Mouse (Mus musculus) MEL (cell line): ENCODE results near the gene Clock. TPM values are rescaled to one million over a fixed set of nuclear protein-coding genes. Genes with fewer than 3 reads are reported as not detected.

Source experiments
- DNase-seq: peaks from one replicate; pipeline ENCODE4 v3.0.0; 2011; ENCODE audit warnings: low read depth, low spot score
- H3K27ac ChIP-seq: 2 replicates; pipeline ENCODE4 v1.5.1; 2012; ENCODE audit warnings: low read depth, mild to moderate bottlenecking, control low read depth, low read length, moderate library complexity; ENCODE audit not compliant: control insufficient read depth
- H3K27me3 ChIP-seq, 2 experiments: fragments of 150-350 bp in 1 of 2; sonication (generic) in 1 of 2; 2 replicates each; pipeline ENCODE4 v1.6.1; 2012; ENCODE audit warnings: low read length in 2 of 2, mild to moderate bottlenecking in 2 of 2, improper control_type of control experiment in 1 of 2, moderate library complexity in 1 of 2; ENCODE audit not compliant: insufficient read depth in 2 of 2, control insufficient read depth in 1 of 2
- H3K36me3 ChIP-seq, 2 experiments: 2 replicates each; pipeline ENCODE4 v1.6.1; 2012 to 2014; ENCODE audit warnings: low read length in 2 of 2, improper control_type of control experiment in 1 of 2, inconsistent platforms in 1 of 2, mild to moderate bottlenecking in 1 of 2; ENCODE audit not compliant: insufficient read depth in 2 of 2, control insufficient read depth in 1 of 2
- H3K4me1 ChIP-seq, 2 experiments: fragments of 150-350 bp in 1 of 2; sonication (generic) in 1 of 2; 2 replicates each; pipeline ENCODE4 v1.6.1; 2012; ENCODE audit warnings: low read length in 2 of 2, improper control_type of control experiment in 1 of 2, mild to moderate bottlenecking in 1 of 2; ENCODE audit not compliant: insufficient read depth in 2 of 2, control insufficient read depth in 1 of 2
- H3K4me3 ChIP-seq, 2 experiments: fragments of 150-350 bp in 1 of 2; sonication (generic) in 1 of 2; 2 replicates each; pipeline ENCODE4 v1.5.1; 2012; ENCODE audit warnings: low read depth in 2 of 2, low read length in 2 of 2, mild to moderate bottlenecking in 2 of 2, moderate library complexity in 2 of 2, control low read depth in 1 of 2, improper control_type of control experiment in 1 of 2; ENCODE audit not compliant: control insufficient read depth in 1 of 2, insufficient read depth in 1 of 2
- H3K79me2 ChIP-seq: 2 replicates; pipeline ENCODE4 v1.6.1; 2012; ENCODE audit warnings: mild to moderate bottlenecking, low read length, moderate library complexity; ENCODE audit not compliant: control insufficient read depth, poor library complexity, insufficient read depth
- H3K9ac ChIP-seq: 2 replicates; pipeline ENCODE4 v1.6.1; 2012; ENCODE audit warnings: low read depth, mild to moderate bottlenecking, control low read depth, low read length, moderate library complexity; ENCODE audit not compliant: control insufficient read depth, poor library complexity, severe bottlenecking
- H3K9me3 ChIP-seq: fragments of 150-350 bp; sonication (generic); replicated peaks from 2 replicates; pipeline ENCODE4 v1.6.1; 2012; ENCODE audit warnings: mild to moderate bottlenecking, low read length, improper control_type of control experiment, moderate library complexity; ENCODE audit not compliant: insufficient read depth
- ELF1 ChIP-seq: IDR thresholded peaks from 2 replicates; pipeline ENCODE4 v1.6.1; 2014; ENCODE audit warnings: low read depth, mild to moderate bottlenecking, inconsistent platforms, low read length, improper control_type of control experiment, moderate library complexity
- EP300 ChIP-seq, 2 experiments: IDR thresholded peaks; 2 replicates each; pipeline ENCODE4 v1.6.1; 2011; ENCODE audit warnings: improper control_type of control experiment in 2 of 2, low read length in 2 of 2, low read depth in 1 of 2, mild to moderate bottlenecking in 1 of 2
- GATA1 ChIP-seq: IDR thresholded peaks from 2 replicates; pipeline ENCODE4 v1.6.1; 2011; ENCODE audit warnings: low read depth, low read length, improper control_type of control experiment
- HCFC1 ChIP-seq: IDR thresholded peaks from 2 replicates; pipeline ENCODE4 v1.6.1; 2012; ENCODE audit warnings: low read depth, mild to moderate bottlenecking, inconsistent platforms, low read length, improper control_type of control experiment, moderate library complexity
- MEF2A ChIP-seq: IDR thresholded peaks from 2 replicates; pipeline ENCODE4 v1.6.1; 2014; ENCODE audit warnings: low read depth, mild to moderate bottlenecking, inconsistent platforms, low read length, improper control_type of control experiment; ENCODE audit not compliant: poor library complexity, insufficient replicate concordance, severe bottlenecking; ENCODE audit errors: extremely low read depth
- SMC3 ChIP-seq: IDR thresholded peaks from 2 replicates; pipeline ENCODE4 v1.6.1; 2011; ENCODE audit warnings: low read depth, low read length, improper control_type of control experiment
- TAL1 ChIP-seq: IDR thresholded peaks from 2 replicates; pipeline ENCODE4 v1.6.1; 2012; ENCODE audit warnings: mild to moderate bottlenecking, inconsistent platforms, low read length, moderate library complexity, mixed read lengths
- TBP ChIP-seq: IDR thresholded peaks from 2 replicates; pipeline ENCODE4 v1.8.0; 2011; ENCODE audit warnings: low read depth, low read length, improper control_type of control experiment
- TCF12 ChIP-seq: IDR thresholded peaks from 2 replicates; pipeline ENCODE4 v1.6.1; 2014; ENCODE audit warnings: low read depth, mild to moderate bottlenecking, inconsistent platforms, low read length, improper control_type of control experiment, moderate library complexity
- USF1 ChIP-seq: IDR thresholded peaks from 2 replicates; pipeline ENCODE4 v1.6.1; 2014; ENCODE audit warnings: low read depth, mild to moderate bottlenecking, inconsistent platforms, low read length, improper control_type of control experiment, moderate library complexity
- ZMIZ1 ChIP-seq: IDR thresholded peaks from 2 replicates; pipeline ENCODE4 v1.6.1; 2012; ENCODE audit warnings: low read depth, mild to moderate bottlenecking, inconsistent platforms, low read length, improper control_type of control experiment, moderate library complexity
- ZNF384 ChIP-seq: IDR thresholded peaks from 2 replicates; pipeline ENCODE4 v1.6.1; 2012; ENCODE audit warnings: low read depth, mild to moderate bottlenecking, inconsistent platforms, low read length, improper control_type of control experiment
- polyA plus RNA-seq, 2 experiments: library from polyadenylated mRNA; stranded (reverse) in 1 of 2; unstranded in 1 of 2; fragments of >175 nt in 1 of 2; fragments of >200 nt in 1 of 2; gene quantifications; 2 replicates each; pipeline versions ENCODE4 v1.2.1 to v1.2.4; 2012; ENCODE audit warnings: low replicate concordance in 2 of 2, low read depth in 1 of 2; ENCODE audit not compliant: insufficient read length in 2 of 2, insufficient read depth in 1 of 2, missing spikeins in 1 of 2
- total RNA-seq: library from RNA; depleted of rRNA; stranded (reverse); fragments of 300-350 nt; gene quantifications from 2 replicates; pipeline ENCODE4 v1.2.3, GENCODE M21; 2012

Clock gene
- total and polyA plus RNA-seq, 3 experiments, result 4.1 to 77.5 (median 6.3) TPM

GRCm38 (mm10) chr5:76346137-76346536 is 41.5 kb upstream of the Clock start:
- H3K4me3 ChIP-seq, result no peak overlapping the region
- no peak for DNase-seq
- no peaks in the 10 kb centered on the region for H3K36me3 ChIP-seq
- H3K79me2 ChIP-seq, result no peaks in the 10 kb centered on the region
- H3K9ac ChIP-seq, result no peak overlapping the region
- no peak overlapping the region for H3K27ac ChIP-seq
- TF ChIP-seq GATA1 (no peak), TCF12 (no peak), EP300 (IDR thresholded peaks at IDR 0.05; ENCODE audit: low read depth in 1 of 2, low read length in 2 of 2) (no peak), USF1 (no peak), TAL1 (no peak), TBP (no peak), HCFC1 (no peak), ELF1 (no peak)
- TF ChIP-seq, all 39 proteins: peak for 0
- no peaks in the 10 kb centered on the region for H3K4me1 ChIP-seq
- peaks cover 29 to 39% of the 10 kb centered on the region in 2 experiments for H3K27me3 ChIP-seq
- H3K9me3 ChIP-seq, result no peaks in the 10 kb centered on the region

GRCm38 (mm10) chr5:76340931-76341330 is 36.3 kb upstream of the Clock start:
- Histone ChIP-seq H3K79me2 (no peaks in the 10 kb centered on the region), H3K27ac (no peak overlapping the region), H3K9me3 (no peaks in the 10 kb centered on the region), H3K36me3 (no peaks in the 10 kb centered on the region), H3K27me3 (peaks cover 7 to 14% of the 10 kb centered on the region in 2 experiments), H3K4me3 (no peak overlapping the region), H3K9ac (no peak overlapping the region), H3K4me1 (no peaks in the 10 kb centered on the region)
- no peak for TF ChIP-seq ZMIZ1
- TF ChIP-seq EP300 (IDR thresholded peaks at IDR 0.05; ENCODE audit: low read depth in 1 of 2, low read length in 2 of 2), result no peak
- TF ChIP-seq ZNF384, result no peak
- no peak for TF ChIP-seq ELF1
- DNase-seq, result no peak

GRCm38 (mm10) chr5:76337100-76337499 is 32.5 kb upstream of the Clock start:
- H3K9ac ChIP-seq, result no peak overlapping the region
- peak; percentile 44 for DNase-seq
- no peaks in the 10 kb centered on the region for H3K36me3 ChIP-seq
- H3K4me3 ChIP-seq, result peak overlapping the region in 1 of 2 experiments; percentile 42; a peak in 1 of 4 replicates
- no peaks in the 10 kb centered on the region for H3K79me2 ChIP-seq
- no peaks in the 10 kb centered on the region for H3K4me1 ChIP-seq
- peaks cover 5 to 6% of the 10 kb centered on the region in 2 experiments; a peak in 3 of 4 replicates for H3K27me3 ChIP-seq
- no peaks in the 10 kb centered on the region for H3K9me3 ChIP-seq
- H3K27ac ChIP-seq, result no peak overlapping the region
- TF ChIP-seq MEF2A, result no peak
- 0 out of 4 replicates have a peak, but pooled peaks have one; percentile 21 to 22 for TF ChIP-seq EP300 (IDR thresholded peaks at IDR 0.05; ENCODE audit: low read depth in 1 of 2, low read length in 2 of 2)
- no peak for TF ChIP-seq SMC3
